Mouse (Mus musculus) forebrain, embryonic 16.5 days (tissue): ENCODE data around the gene Cdca7l. TPM values are rescaled to one million over a fixed set of nuclear protein-coding genes. Genes with fewer than 3 reads are reported as not detected.

Experiments
- ATAC-seq: fragments of 200-750 bp; cut with Nextera tagmentation; 2 replicates; pipeline ENCODE4 v1.8.0; 2017; ENCODE audit warnings: mild to moderate bottlenecking, moderate library complexity
- H3K27ac ChIP-seq: fragments of 300-500 bp; sonication (generic); 2 replicates; pipeline ENCODE4 v1.5.1; 2014; ENCODE audit warnings: low read length, control low read depth
- H3K27me3 ChIP-seq: fragments of 300-500 bp; sonication (generic); replicated peaks from 2 replicates; pipeline ENCODE4 v1.6.1; 2014; ENCODE audit warnings: low read length; ENCODE audit not compliant: control insufficient read depth, insufficient read depth
- H3K36me3 ChIP-seq: fragments of 300-500 bp; sonication (generic); 2 replicates; pipeline ENCODE4 v1.6.1; 2014; ENCODE audit not compliant: control insufficient read depth, insufficient read depth
- H3K4me1 ChIP-seq: fragments of 300-500 bp; sonication (generic); replicated peaks from 2 replicates; pipeline ENCODE4 v1.6.1; 2014; ENCODE audit warnings: low read length; ENCODE audit not compliant: control insufficient read depth, insufficient read depth
- H3K4me2 ChIP-seq: fragments of 300-500 bp; sonication (generic); 2 replicates; pipeline ENCODE4 v1.6.1; 2014; ENCODE audit warnings: mild to moderate bottlenecking, low read length, control low read depth
- H3K4me3 ChIP-seq: fragments of 300-500 bp; sonication (generic); replicated peaks from 2 replicates; pipeline ENCODE4 v1.5.1; 2014; ENCODE audit warnings: mild to moderate bottlenecking, low read length, control low read depth
- H3K9ac ChIP-seq: fragments of 300-500 bp; sonication (generic); replicated peaks from 2 replicates; pipeline ENCODE4 v1.6.1; 2014; ENCODE audit warnings: low read depth, low read length, control low read depth
- H3K9me3 ChIP-seq: fragments of 300-500 bp; sonication (generic); 2 replicates; pipeline ENCODE4 v1.6.1; 2016; ENCODE audit warnings: low read length; ENCODE audit not compliant: control insufficient read depth
- WGBS: fragments of 180-500 bp; shearing (Covaris S2); extraction: QIAGEN DNeasy Blood & Tissue Kit; methylation state at CpG from one replicate; pipeline ENCODE4 v1.1.7; 2014; 5-methylcytosine and 5-hydroxymethylcytosine counted together
- polyA plus RNA-seq: library from polyadenylated mRNA; unstranded; fragments of >200 nt; fragmentation: Nextera tagmentation; extraction: Ambion mirVana; gene quantifications from 2 replicates; pipeline ENCODE4 v1.2.1, GENCODE M21; 2015

Gene Cdca7l
- polyA plus RNA-seq, 1 experiment from 2014 or later, result 9.0 TPM

DNA sequence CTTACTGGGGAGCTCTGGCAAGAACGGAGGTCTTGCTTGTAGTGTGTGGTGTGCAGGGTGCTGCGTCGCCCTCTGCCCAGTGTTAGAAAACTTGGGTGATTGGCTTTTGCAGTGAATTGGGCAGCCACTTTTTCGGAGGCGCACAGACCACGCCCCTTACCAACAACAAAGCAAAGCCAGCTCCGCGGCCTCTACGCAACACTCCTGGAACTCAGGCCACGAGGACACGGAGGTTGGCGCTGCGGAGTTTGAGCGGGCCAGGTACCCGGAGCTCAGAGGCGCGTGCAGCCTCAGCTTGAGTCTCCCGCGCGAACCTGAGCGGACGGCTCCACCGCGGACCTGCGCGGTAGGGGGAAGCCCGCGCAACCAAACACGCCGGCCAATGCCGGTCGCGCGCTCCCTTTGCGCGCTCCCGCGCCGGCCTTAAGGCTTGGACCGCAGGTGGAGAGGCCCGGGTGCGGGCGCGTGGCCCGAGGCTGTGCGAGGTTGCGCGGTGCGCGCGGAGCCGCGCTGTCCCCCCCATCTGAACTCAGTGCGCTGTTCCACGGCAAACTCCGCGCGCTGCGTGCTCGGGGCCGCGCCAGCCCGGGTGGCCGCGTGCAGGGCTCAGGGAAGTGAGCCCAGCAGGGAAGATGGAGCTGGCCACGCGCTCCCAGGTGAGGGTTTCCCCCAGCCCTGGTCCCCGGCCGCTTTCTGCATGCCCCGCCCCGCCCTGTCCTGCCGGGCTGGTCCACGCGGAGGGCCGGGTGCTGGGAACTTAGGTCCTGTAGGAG lies 39.4 kb downstream of the Cdca7l start:
- under 1% methylated on average over 65 of the region's 75 CpGs for WGBS
- peak; percentile 96 for ATAC-seq
- no peak overlapping the region for H3K27ac ChIP-seq
- no peaks in the 10 kb centered on the region for H3K9me3 ChIP-seq
- peaks cover 4% of the 10 kb centered on the region; the same call in 1 of the 2 replicates for H3K4me1 ChIP-seq
- H3K4me3 ChIP-seq, result peak overlapping the region; percentile 67
- no peaks in the 10 kb centered on the region for H3K36me3 ChIP-seq
- peak overlapping the region; percentile 82 for H3K9ac ChIP-seq
- H3K27me3 ChIP-seq, result peaks cover 2% of the 10 kb centered on the region; the same call in 1 of the 2 replicates
- H3K4me2 ChIP-seq, result peak overlapping the region; percentile 97

GRCm38 (mm10) chr12:117844075-117844408 lies 40.0 kb downstream of the Cdca7l start:
- no peaks in the 10 kb centered on the region; the same call in 1 of the 2 replicates for H3K27me3 ChIP-seq
- H3K4me2 ChIP-seq, result peak overlapping the region; percentile 97
- H3K4me3 ChIP-seq, result peak overlapping the region; percentile 67
- H3K4me1 ChIP-seq, result peaks cover 4% of the 10 kb centered on the region; the same call in 1 of the 2 replicates
- H3K9ac ChIP-seq, result peak overlapping the region; percentile 82
- H3K27ac ChIP-seq, result no peak overlapping the region
- H3K36me3 ChIP-seq, result no peaks in the 10 kb centered on the region
- no peaks in the 10 kb centered on the region for H3K9me3 ChIP-seq
- ATAC-seq, result no peak
- whole genome bisulfite sequencing, result 0% methylated on average over 15 of the region's 15 CpGs

GRCm38 (mm10) chr12:117844917-117845316 lies 40.8 kb downstream of the Cdca7l start:
- no peak for ATAC-seq
- Histone ChIP-seq H3K27ac (no peak overlapping the region), H3K4me2 (peak overlapping the region; percentile 37), H3K4me1 (peaks cover 4% of the 10 kb centered on the region; the same call in 1 of the 2 replicates), H3K36me3 (no peaks in the 10 kb centered on the region), H3K9ac (no peak overlapping the region), H3K9me3 (no peaks in the 10 kb centered on the region), H3K4me3 (no peak overlapping the region), H3K27me3 (no peaks in the 10 kb centered on the region; the same call in 1 of the 2 replicates)
- whole genome bisulfite sequencing, result 21% methylated on average over 2 of the region's 2 CpGs

DNA sequence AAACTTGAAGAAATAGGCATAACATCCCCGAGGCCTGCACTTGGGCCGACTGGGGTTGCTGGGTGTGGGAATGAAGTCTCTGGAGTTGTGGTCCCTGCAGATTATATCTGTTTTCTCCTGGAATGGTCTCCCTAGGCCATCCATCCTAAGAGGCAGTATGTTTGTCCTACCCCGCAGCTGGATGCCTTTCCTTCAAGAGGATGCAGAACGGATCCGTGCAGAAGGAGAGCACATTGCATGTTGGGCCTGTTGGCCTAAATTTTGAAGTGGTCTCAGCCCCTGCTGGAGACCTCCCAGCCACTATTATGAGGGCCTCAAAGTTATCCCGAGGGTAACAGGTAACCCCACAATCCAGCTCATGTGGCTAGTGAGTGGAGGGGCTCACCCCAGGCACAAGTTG lies 44.5 kb downstream of the Cdca7l start:
- Histone ChIP-seq H3K27ac (no peak overlapping the region), H3K27me3 (no peaks in the 10 kb centered on the region), H3K4me1 (0 out of 2 replicates have a peak, but pooled peaks cover 2% of the 10 kb centered on the region), H3K9me3 (no peaks in the 10 kb centered on the region), H3K4me3 (no peak overlapping the region), H3K4me2 (no peak overlapping the region), H3K9ac (no peak overlapping the region), H3K36me3 (no peaks in the 10 kb centered on the region)
- no peak for ATAC-seq
- 95% methylated on average over 6 of the region's 6 CpGs for WGBS

- WGBS, result 27% methylated on average over 10 of the region's 10 CpGs
- Histone ChIP-seq H3K9me3 (no peaks in the 10 kb centered on the region), H3K4me1 (no peaks in the 10 kb centered on the region), H3K9ac (no peak overlapping the region), H3K4me3 (no peak overlapping the region), H3K36me3 (no peaks in the 10 kb centered on the region), H3K27ac (no peak overlapping the region), H3K4me2 (no peak overlapping the region), H3K27me3 (no peaks in the 10 kb centered on the region)
- ATAC-seq, result no peak
Observed at GRCm38 (mm10) chr12:117850472-117850871, 46.4 kb downstream of the Cdca7l start.

DNA sequence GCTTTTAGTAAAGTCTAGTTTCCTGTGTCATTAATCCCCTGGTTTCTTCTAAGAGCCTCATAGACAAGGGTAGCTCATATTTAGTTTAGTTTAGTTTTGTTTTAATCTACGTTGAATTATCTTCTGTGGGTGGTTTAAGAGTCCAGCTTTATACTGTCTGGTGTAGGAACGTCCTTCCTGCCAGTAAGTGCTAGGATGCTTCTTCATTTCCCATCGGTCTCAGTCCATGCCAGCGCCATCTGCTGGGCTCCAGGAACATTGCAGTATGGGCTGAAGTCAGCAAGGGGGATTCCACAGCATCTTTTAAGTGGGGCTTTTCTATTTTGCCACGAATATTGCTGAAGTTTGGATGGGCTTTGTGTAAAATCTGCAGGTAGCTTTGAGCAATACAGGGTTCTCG lies 49.2 kb downstream of the Cdca7l start:
- 23% methylated on average over 6 of the region's 6 CpGs for WGBS
- ATAC-seq, result 0 out of 2 replicates have a peak, but pooled peaks have one; percentile 43
- no peaks in the 10 kb centered on the region for H3K36me3 ChIP-seq
- H3K4me1 ChIP-seq, result no peaks in the 10 kb centered on the region
- H3K4me2 ChIP-seq, result no peak overlapping the region
- no peaks in the 10 kb centered on the region for H3K9me3 ChIP-seq
- no peak overlapping the region for H3K27ac ChIP-seq
- no peaks in the 10 kb centered on the region for H3K27me3 ChIP-seq
- no peak overlapping the region for H3K4me3 ChIP-seq
- no peak overlapping the region for H3K9ac ChIP-seq

GRCm38 (mm10) chr12:117857023-117857422 lies 52.9 kb downstream of the Cdca7l start:
- Histone ChIP-seq H3K4me3 (no peak overlapping the region), H3K27me3 (no peaks in the 10 kb centered on the region), H3K9me3 (no peaks in the 10 kb centered on the region), H3K27ac (no peak overlapping the region), H3K9ac (no peak overlapping the region), H3K4me1 (no peaks in the 10 kb centered on the region), H3K36me3 (no peaks in the 10 kb centered on the region), H3K4me2 (no peak overlapping the region)
- 62% methylated on average over 9 of the region's 9 CpGs for WGBS
- no peak for ATAC-seq

DNA sequence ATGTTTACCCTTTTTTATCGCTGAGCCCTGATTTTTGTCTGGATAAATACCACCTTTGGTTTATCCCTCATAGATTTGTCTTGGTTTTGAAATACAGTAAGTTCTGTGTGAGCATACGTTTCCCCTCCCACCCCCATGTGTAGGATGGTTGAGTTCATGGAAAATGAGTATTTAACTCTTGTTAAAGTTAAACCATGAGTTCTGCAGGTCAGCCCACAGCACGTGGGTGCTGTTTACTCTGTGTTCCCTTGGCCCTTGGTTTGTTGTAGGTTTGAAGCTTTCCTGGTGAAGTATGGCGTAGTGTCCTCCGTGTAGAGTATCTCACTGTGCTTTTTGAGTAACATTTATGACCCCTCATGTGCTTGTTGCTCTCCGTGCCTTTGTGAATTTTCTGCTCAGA lies 53.8 kb downstream of the Cdca7l start:
- no peak for ATAC-seq
- Histone ChIP-seq H3K4me2 (no peak overlapping the region), H3K9ac (no peak overlapping the region), H3K27ac (no peak overlapping the region), H3K4me3 (no peak overlapping the region), H3K36me3 (no peaks in the 10 kb centered on the region), H3K9me3 (no peaks in the 10 kb centered on the region), H3K4me1 (no peaks in the 10 kb centered on the region), H3K27me3 (no peaks in the 10 kb centered on the region)
- WGBS, result 91% methylated on average over 6 of the region's 6 CpGs

DNA sequence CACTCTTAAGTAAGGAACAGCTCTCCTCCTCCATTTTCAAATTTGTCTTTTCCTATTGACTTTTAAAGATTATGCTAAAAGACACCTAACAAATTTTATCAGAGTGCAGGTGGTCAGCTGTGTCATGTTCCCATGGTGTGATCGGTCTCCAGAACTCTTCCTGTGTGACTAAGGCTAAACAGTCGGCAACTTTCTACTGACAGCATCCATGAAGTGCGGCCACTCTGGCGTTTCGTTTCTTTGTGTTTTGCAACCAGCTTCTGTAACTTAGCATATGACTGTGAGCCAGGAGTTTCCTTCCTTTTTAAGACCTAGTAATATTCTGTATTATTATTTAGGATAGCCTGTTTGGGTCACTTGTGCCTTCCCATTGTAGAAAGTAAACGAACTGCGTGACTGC lies 56.8 kb downstream of the Cdca7l start:
- no peaks in the 10 kb centered on the region for H3K4me1 ChIP-seq
- 75% methylated on average over 7 of the region's 7 CpGs for WGBS
- no peaks in the 10 kb centered on the region for H3K36me3 ChIP-seq
- no peak for ATAC-seq
- no peaks in the 10 kb centered on the region for H3K27me3 ChIP-seq
- H3K4me2 ChIP-seq, result no peak overlapping the region
- H3K27ac ChIP-seq, result no peak overlapping the region
- H3K9ac ChIP-seq, result no peak overlapping the region
- no peak overlapping the region for H3K4me3 ChIP-seq
- H3K9me3 ChIP-seq, result no peaks in the 10 kb centered on the region
